Mouse (Mus musculus): ENCODE measurements around the gene Abhd10. TPM values are rescaled to one million over a fixed set of nuclear protein-coding genes. Genes with fewer than 3 reads are reported as not detected.

Abhd10 gene
- total RNA-seq (2014; fragmentation: Nextera tagmentation) (15.4 and 23.9 TPM in 2 replicates), total RNA-seq (2017) (16.3 and 17.0 TPM in 2 replicates), polyA plus RNA-seq (2012) (4.0 and 4.8 TPM in 2 replicates)

GRCm38 (mm10) chr16:45742615-45743476, at the start of gene Abhd10:
Gene Abhd10, minus strand, starts transcription at chr16:45742955.
- DNase-seq (ENCODE audit: low spot score) (peak; percentile 78), ATAC-seq (ENCODE audit: extremely low read depth, insufficient number of reproducible peaks, low FRiP score, poor library complexity, severe bottlenecking) (peak; percentile 65)
- Histone ChIP-seq H3K4me3 (ENCODE audit: low read depth, low read length) (peak within 1 kb of the TSS; percentile 82), H3K36me3 (replicated peaks) (peaks cover 19% of the 10 kb centered on the region), H3K27me3 (ENCODE audit: insufficient read depth, low read length) (no peaks in the 10 kb centered on the region), H3K4me1 (ENCODE audit: insufficient read depth, low read depth, low read length) (peaks cover 10% of the 10 kb centered on the region), H3K9me3 (replicated peaks) (no peaks in the 10 kb centered on the region)
- no peak for TF ChIP-seq GATA1 (IDR thresholded peaks at IDR 0.05; ENCODE audit: borderline replicate concordance, low read length)
- TF ChIP-seq POLR2AphosphoS5 (IDR thresholded peaks at IDR 0.05; ENCODE audit: insufficient replicate concordance, low read depth, low read length): no peak

GRCm38 (mm10) chr16:45791286-45791685, 48.5 kb upstream of the Abhd10 start:
- Histone ChIP-seq H3K36me3 (replicated peaks) (no peaks in the 10 kb centered on the region), H3K4me3 (ENCODE audit: low read depth, low read length) (no peak overlapping the region), H3K4me1 (ENCODE audit: insufficient read depth, low read depth, low read length) (no peaks in the 10 kb centered on the region), H3K27me3 (ENCODE audit: insufficient read depth, low read length) (no peaks in the 10 kb centered on the region), H3K9me3 (replicated peaks) (no peaks in the 10 kb centered on the region)
- no peak for TF ChIP-seq TAL1 (conservative IDR thresholded peaks at IDR 0.05; ENCODE audit: low read depth, low read length)
- no peak for TF ChIP-seq GATA1 (IDR thresholded peaks at IDR 0.05; ENCODE audit: borderline replicate concordance, low read length)
- TF ChIP-seq CTCF (IDR thresholded peaks at IDR 0.05; ENCODE audit: low read depth, low read length): no peak
- TF ChIP-seq GATA2 (IDR thresholded peaks at IDR 0.05; ENCODE audit: borderline replicate concordance, low read depth, low read length): no peak
- no peak for TF ChIP-seq POLR2AphosphoS5 (IDR thresholded peaks at IDR 0.05; ENCODE audit: insufficient replicate concordance, low read depth, low read length)
- ATAC-seq (ENCODE audit: extremely low read depth, insufficient number of reproducible peaks, low FRiP score, poor library complexity, severe bottlenecking) (no peak), DNase-seq (ENCODE audit: low spot score) (no peak)

GRCm38 (mm10) chr16:45789311-45789710, 46.6 kb upstream of the Abhd10 start:
- Histone ChIP-seq H3K36me3 (replicated peaks) (no peaks in the 10 kb centered on the region), H3K9me3 (replicated peaks) (no peaks in the 10 kb centered on the region), H3K4me1 (ENCODE audit: insufficient read depth, low read depth, low read length) (no peaks in the 10 kb centered on the region), H3K27me3 (ENCODE audit: insufficient read depth, low read length) (no peaks in the 10 kb centered on the region), H3K4me3 (ENCODE audit: low read depth, low read length) (no peak overlapping the region)
- no peak for ATAC-seq (ENCODE audit: extremely low read depth, insufficient number of reproducible peaks, low FRiP score, poor library complexity, severe bottlenecking)
- no peak for DNase-seq (ENCODE audit: low spot score)
- TF ChIP-seq POLR2AphosphoS5 (IDR thresholded peaks at IDR 0.05; ENCODE audit: insufficient replicate concordance, low read depth, low read length): no peak
- TF ChIP-seq CTCF (IDR thresholded peaks at IDR 0.05; ENCODE audit: low read depth, low read length): no peak
- no peak for TF ChIP-seq GATA2 (IDR thresholded peaks at IDR 0.05; ENCODE audit: borderline replicate concordance, low read depth, low read length)

- H3K4me3 ChIP-seq (ENCODE audit: low read depth, low read length): no peak overlapping the region
- no peak for ATAC-seq (ENCODE audit: extremely low read depth, insufficient number of reproducible peaks, low FRiP score, poor library complexity, severe bottlenecking)
These were observed 44.9 kb upstream of the Abhd10 start for GRCm38 (mm10) chr16:45787650-45788049.

GRCm38 (mm10) chr16:45786639-45787038, 43.9 kb upstream of the Abhd10 start:
- H3K36me3 ChIP-seq (replicated peaks): no peaks in the 10 kb centered on the region
- ATAC-seq (ENCODE audit: extremely low read depth, insufficient number of reproducible peaks, low FRiP score, poor library complexity, severe bottlenecking) (no peak), DNase-seq (ENCODE audit: low spot score) (no peak)
- H3K4me3 ChIP-seq (ENCODE audit: low read depth, low read length): no peak overlapping the region
- no peaks in the 10 kb centered on the region for H3K4me1 ChIP-seq (ENCODE audit: insufficient read depth, low read depth, low read length)
- H3K27me3 ChIP-seq (ENCODE audit: insufficient read depth, low read length): no peaks in the 10 kb centered on the region
- H3K9me3 ChIP-seq (replicated peaks): no peaks in the 10 kb centered on the region
- TF ChIP-seq CTCF (IDR thresholded peaks at IDR 0.05; ENCODE audit: low read depth, low read length) (no peak), GATA1 (IDR thresholded peaks at IDR 0.05; ENCODE audit: borderline replicate concordance, low read length) (no peak)

More at GRCm38 (mm10) chr16:45787650-45788049, 44.9 kb upstream of the Abhd10 start:
- Histone ChIP-seq H3K27me3 (ENCODE audit: insufficient read depth, low read length) (no peaks in the 10 kb centered on the region), H3K9me3 (replicated peaks) (no peaks in the 10 kb centered on the region), H3K36me3 (replicated peaks) (no peaks in the 10 kb centered on the region), H3K4me1 (ENCODE audit: insufficient read depth, low read depth, low read length) (no peaks in the 10 kb centered on the region)
- TF ChIP-seq GATA2 (IDR thresholded peaks at IDR 0.05; ENCODE audit: borderline replicate concordance, low read depth, low read length) (no peak), TAL1 (conservative IDR thresholded peaks at IDR 0.05; ENCODE audit: low read depth, low read length) (no peak), POLR2AphosphoS5 (IDR thresholded peaks at IDR 0.05; ENCODE audit: insufficient replicate concordance, low read depth, low read length) (no peak), GATA1 (IDR thresholded peaks at IDR 0.05; ENCODE audit: borderline replicate concordance, low read length) (no peak), CTCF (IDR thresholded peaks at IDR 0.05; ENCODE audit: low read depth, low read length) (no peak)
- no peak for DNase-seq (ENCODE audit: low spot score)

GRCm38 (mm10) chr16:45780001-45780400, 37.2 kb upstream of the Abhd10 start:
- Histone ChIP-seq H3K9me3 (replicated peaks) (no peaks in the 10 kb centered on the region), H3K36me3 (replicated peaks) (no peaks in the 10 kb centered on the region), H3K4me1 (ENCODE audit: insufficient read depth, low read depth, low read length) (no peaks in the 10 kb centered on the region), H3K4me3 (ENCODE audit: low read depth, low read length) (no peak overlapping the region), H3K27me3 (ENCODE audit: insufficient read depth, low read length) (no peaks in the 10 kb centered on the region)
- TF ChIP-seq GATA2 (IDR thresholded peaks at IDR 0.05; ENCODE audit: borderline replicate concordance, low read depth, low read length): no peak
- no peak for TF ChIP-seq CTCF (IDR thresholded peaks at IDR 0.05; ENCODE audit: low read depth, low read length)
- TF ChIP-seq TAL1 (conservative IDR thresholded peaks at IDR 0.05; ENCODE audit: low read depth, low read length): no peak
- no peak for TF ChIP-seq POLR2AphosphoS5 (IDR thresholded peaks at IDR 0.05; ENCODE audit: insufficient replicate concordance, low read depth, low read length)
- no peak for TF ChIP-seq GATA1 (IDR thresholded peaks at IDR 0.05; ENCODE audit: borderline replicate concordance, low read length)
- no peak for DNase-seq (ENCODE audit: low spot score)
- no peak for ATAC-seq (ENCODE audit: extremely low read depth, insufficient number of reproducible peaks, low FRiP score, poor library complexity, severe bottlenecking)

All from G1E (cell line).